Mouse (Mus musculus) forebrain, postnatal 0 days (tissue): ENCODE measurements around the gene Polh. TPM values are rescaled to one million over a fixed set of nuclear protein-coding genes. Genes with fewer than 3 reads are reported as not detected.
A peak's percentile ranks its signal among the peaks of the same experiment; 100 is the strongest.

ENCODE experiments used
- ATAC-seq: fragments of 200-750 bp; cut with Nextera tagmentation; 2 replicates; pipeline ENCODE4 v1.8.0; 2017; ENCODE audit warnings: mild to moderate bottlenecking, moderate library complexity
- DNase-seq: peaks from one replicate; pipeline ENCODE4 v3.0.0-alpha.2; 2015
- H3K27ac ChIP-seq: fragments of 300-500 bp; sonication (generic); 2 replicates; pipeline ENCODE4 v1.5.1; 2014; ENCODE audit warnings: low read depth, mild to moderate bottlenecking, antibody characterized with exemption, low read length, moderate library complexity, mixed read lengths
- H3K27me3 ChIP-seq: fragments of 300-500 bp; sonication (generic); 2 replicates; pipeline ENCODE4 v1.6.1; 2014; ENCODE audit warnings: mild to moderate bottlenecking, low read length, mixed read lengths; ENCODE audit not compliant: insufficient read depth
- H3K36me3 ChIP-seq: fragments of 300-500 bp; sonication (generic); 2 replicates; pipeline ENCODE4 v1.6.1; 2014; ENCODE audit warnings: mild to moderate bottlenecking, moderate library complexity; ENCODE audit not compliant: insufficient read depth
- H3K4me1 ChIP-seq: fragments of 300-500 bp; sonication (generic); 2 replicates; pipeline ENCODE4 v1.6.1; 2014; ENCODE audit warnings: antibody characterized with exemption; ENCODE audit not compliant: insufficient read depth
- H3K4me2 ChIP-seq: fragments of 300-500 bp; sonication (generic); 2 replicates; pipeline ENCODE4 v1.6.1; 2014; ENCODE audit warnings: low read depth, mild to moderate bottlenecking, moderate library complexity
- H3K4me3 ChIP-seq: fragments of 300-500 bp; sonication (generic); 2 replicates; pipeline ENCODE4 v1.5.1; 2014; ENCODE audit warnings: low read depth, low read length, mixed read lengths
- H3K9ac ChIP-seq: fragments of 300-500 bp; sonication (generic); 2 replicates; pipeline ENCODE4 v1.6.1; 2014; ENCODE audit warnings: mild to moderate bottlenecking
- H3K9me3 ChIP-seq: fragments of 300-500 bp; sonication (generic); 2 replicates; pipeline ENCODE4 v1.6.1; 2016; ENCODE audit warnings: low read length
- CTCF ChIP-seq: sonication (generic); IDR thresholded peaks from 2 replicates; pipeline ENCODE4 v1.5.1; 2016; ENCODE audit warnings: antibody characterized with exemption, control low read depth, low read depth
- WGBS: fragments of 180-500 bp; shearing (Covaris S2); extraction: QIAGEN DNeasy Blood & Tissue Kit; methylation state at CpG from one replicate; pipeline ENCODE4 v1.1.7; 2014; 5-methylcytosine and 5-hydroxymethylcytosine counted together
- polyA plus RNA-seq: library from polyadenylated mRNA; unstranded; fragments of >200 nt; fragmentation: Nextera tagmentation; extraction: Ambion mirVana; gene quantifications from 2 replicates; pipeline ENCODE4 v1.2.1, GENCODE M21; 2015
- total RNA-seq: library from RNA; depleted of rRNA; stranded (reverse); fragments of >200 nt; gene quantifications from 2 replicates; pipeline ENCODE4 v1.2.3, GENCODE M21; 2014

The Polh gene
- total and polyA plus RNA-seq, 2 experiments from 2014 or later: 4.7 to 11.7 TPM

DNA sequence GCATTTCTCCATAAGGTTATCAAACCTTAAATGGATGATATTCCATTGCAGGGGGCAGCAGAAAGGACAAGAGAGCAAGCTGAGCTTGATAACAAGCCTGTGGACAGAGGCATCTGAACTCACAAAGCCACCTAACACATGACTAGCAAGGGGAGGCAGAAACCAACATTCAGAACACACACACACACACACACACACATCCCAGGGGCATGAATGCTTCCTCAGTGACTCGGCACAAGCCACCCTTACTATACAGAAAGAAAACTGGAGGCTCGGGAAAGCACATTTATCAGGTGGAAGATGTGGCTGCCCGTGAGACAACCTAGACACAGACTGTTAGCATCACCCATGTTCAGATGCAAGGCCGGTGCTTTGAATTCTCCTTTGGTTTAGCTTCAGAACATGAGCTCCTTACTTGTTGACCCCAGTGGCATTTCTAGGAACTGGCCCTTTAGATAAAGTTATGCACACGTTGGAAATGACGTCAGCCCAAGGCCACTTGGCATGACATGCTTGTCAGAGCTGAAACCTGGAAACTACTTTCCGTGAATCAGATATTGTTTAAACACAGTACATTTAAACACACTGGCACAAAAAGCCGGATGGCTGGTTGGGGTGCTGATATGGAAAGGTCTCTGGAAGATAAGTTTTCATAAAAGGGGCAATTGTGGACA lies 63.7 kb downstream of the Polh start:
- H3K27me3 ChIP-seq: no peaks in the 10 kb centered on the region
- no peak overlapping the region for H3K4me3 ChIP-seq
- H3K36me3 ChIP-seq: 0 out of 2 replicates have a peak, but pooled peaks cover 14% of the 10 kb centered on the region
- no peaks in the 10 kb centered on the region for H3K9me3 ChIP-seq
- DNase-seq: no peak
- TF ChIP-seq CTCF: no peak
- no peak overlapping the region for H3K4me2 ChIP-seq
- no peak overlapping the region for H3K9ac ChIP-seq
- no peak for ATAC-seq
- 87% methylated on average over 8 of the region's 8 CpGs for WGBS
- no peak overlapping the region for H3K27ac ChIP-seq
- H3K4me1 ChIP-seq: peaks cover 3% of the 10 kb centered on the region; the same call in 1 of the 2 replicates

GRCm38 (mm10) chr17:46132862-46133261 lies 69.6 kb downstream of the Polh start:
- Histone ChIP-seq H3K4me3 (no peak overlapping the region), H3K36me3 (peaks cover 34% of the 10 kb centered on the region), H3K4me2 (no peak overlapping the region), H3K9me3 (no peaks in the 10 kb centered on the region), H3K27me3 (no peaks in the 10 kb centered on the region), H3K9ac (no peak overlapping the region), H3K27ac (no peak overlapping the region), H3K4me1 (no peaks in the 10 kb centered on the region)
- no peak for DNase-seq
- TF ChIP-seq CTCF: no peak
- 66% methylated on average over 8 of the region's 8 CpGs for WGBS
- ATAC-seq: no peak

DNA sequence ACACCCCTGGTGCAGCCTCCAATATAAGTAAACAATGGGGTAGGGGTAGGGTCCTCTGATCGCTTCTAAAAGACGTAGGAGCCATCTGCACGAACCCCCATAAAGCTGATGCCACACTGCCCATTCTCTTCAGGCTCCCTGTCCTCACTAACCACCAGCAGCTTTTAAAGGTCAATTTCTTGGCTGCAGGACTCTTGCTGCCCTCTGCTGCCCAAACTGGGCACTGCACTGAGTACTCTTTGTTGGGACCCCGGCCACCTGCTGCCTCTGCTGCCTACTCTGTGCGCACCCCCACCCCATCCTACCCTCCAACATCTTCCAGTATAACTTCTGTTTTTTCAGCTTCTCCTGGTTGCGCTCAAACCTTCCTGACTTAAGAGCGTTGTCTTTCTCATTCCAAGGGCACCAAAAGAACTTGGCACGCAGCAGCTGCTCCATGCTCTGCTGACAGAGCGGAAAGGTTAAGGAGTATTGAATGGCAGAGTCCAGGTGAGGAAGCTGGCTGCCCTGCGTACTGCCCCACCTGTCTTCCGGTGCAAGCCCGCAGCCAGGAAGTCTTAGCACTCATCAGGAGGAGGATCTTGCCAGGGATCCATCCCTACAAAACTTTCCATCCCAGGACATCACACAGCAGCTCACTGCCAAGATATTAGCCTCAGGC lies 70.3 kb downstream of the Polh start:
- Histone ChIP-seq H3K4me1 (no peaks in the 10 kb centered on the region), H3K4me2 (no peak overlapping the region), H3K36me3 (peaks cover 41% of the 10 kb centered on the region), H3K4me3 (no peak overlapping the region), H3K27ac (no peak overlapping the region), H3K9me3 (no peaks in the 10 kb centered on the region), H3K9ac (no peak overlapping the region), H3K27me3 (no peaks in the 10 kb centered on the region)
- peak; percentile 87 for TF ChIP-seq CTCF
- ATAC-seq: peak; percentile 59
- whole genome bisulfite sequencing: 19% methylated on average over 12 of the region's 12 CpGs
- peak; percentile 68 for DNase-seq

- H3K4me1 ChIP-seq: no peaks in the 10 kb centered on the region
- H3K9ac ChIP-seq: no peak overlapping the region
- no peak overlapping the region for H3K27ac ChIP-seq
- H3K27me3 ChIP-seq: no peaks in the 10 kb centered on the region
- DNase-seq: no peak
- ATAC-seq: peak; percentile 34; the same call in 1 of the 2 replicates
- WGBS: 73% methylated on average over 13 of the region's 13 CpGs
- H3K4me3 ChIP-seq: no peak overlapping the region
- no peak overlapping the region for H3K4me2 ChIP-seq
- TF ChIP-seq CTCF: no peak
- no peaks in the 10 kb centered on the region for H3K9me3 ChIP-seq
- peaks cover 53% of the 10 kb centered on the region for H3K36me3 ChIP-seq
Observed at GRCm38 (mm10) chr17:46129741-46130498, 72.5 kb downstream of the Polh start.

GRCm38 (mm10) chr17:46127814-46128493 lies 74.5 kb downstream of the Polh start:
- peaks cover 69% of the 10 kb centered on the region for H3K36me3 ChIP-seq
- DNase-seq (no peak), ATAC-seq (no peak)
- no peak overlapping the region for H3K27ac ChIP-seq
- H3K9me3 ChIP-seq: no peaks in the 10 kb centered on the region
- no peak overlapping the region for H3K4me2 ChIP-seq
- TF ChIP-seq CTCF: no peak
- H3K9ac ChIP-seq: no peak overlapping the region
- no peaks in the 10 kb centered on the region for H3K27me3 ChIP-seq
- no peak overlapping the region for H3K4me3 ChIP-seq
- WGBS: 84% methylated on average over 6 of the region's 6 CpGs
- H3K4me1 ChIP-seq: no peaks in the 10 kb centered on the region

GRCm38 (mm10) chr17:46126608-46127007 lies 75.8 kb downstream of the Polh start:
- no peak overlapping the region for H3K4me2 ChIP-seq
- H3K4me3 ChIP-seq: no peak overlapping the region
- peaks cover 78% of the 10 kb centered on the region for H3K36me3 ChIP-seq
- no peaks in the 10 kb centered on the region for H3K4me1 ChIP-seq
- no peaks in the 10 kb centered on the region for H3K27me3 ChIP-seq
- no peak overlapping the region for H3K9ac ChIP-seq
- H3K9me3 ChIP-seq: no peaks in the 10 kb centered on the region
- TF ChIP-seq CTCF: no peak
- no peak for ATAC-seq
- no peak overlapping the region for H3K27ac ChIP-seq
- DNase-seq: no peak
- WGBS: 87% methylated on average over 6 of the region's 6 CpGs
